Mouse (Mus musculus) liver, postnatal 0 days (tissue): ENCODE results near the gene Agbl1.

Source experiments
- CTCF ChIP-seq: sonication (generic); IDR thresholded peaks from 2 replicates; pipeline ENCODE4 v1.5.1; 2016; ENCODE audit warnings: antibody characterized with exemption, low read depth
- EP300 ChIP-seq: IDR thresholded peaks from 2 replicates; pipeline ENCODE4 v1.6.1; 2016; ENCODE audit warnings: antibody characterized with exemption, low read depth, mild to moderate bottlenecking

GRCm38 (mm10) chr7:76560564-76561258, 331.0 kb downstream of the Agbl1 start:
- TF ChIP-seq CTCF: no peak
- TF ChIP-seq EP300: no peak
